Mouse (Mus musculus): ENCODE results near the gene Ston1. TPM values are rescaled to one million over a fixed set of nuclear protein-coding genes. Genes with fewer than 3 reads are reported as not detected.
A peak's percentile ranks its signal among the peaks of the same experiment; 100 is the strongest.

Gene Ston1
- polyA plus RNA-seq, 1 experiment from 2014 or later = 11.1 TPM

GRCm38 (mm10) chr17:88625350-88625749 lies 27.9 kb downstream of the Ston1 start:
- H3K4me1 ChIP-seq (ENCODE audit: control insufficient read depth, insufficient read depth, low read length) = peaks cover 44% of the 10 kb centered on the region
- no peaks in the 10 kb centered on the region for H3K27me3 ChIP-seq (ENCODE audit: control insufficient read depth, insufficient read depth, low read length)
- H3K4me2 ChIP-seq = no peak overlapping the region
- H3K27ac ChIP-seq (ENCODE audit: low read depth, low read length) = peak overlapping the region; percentile 87
- H3K36me3 ChIP-seq (ENCODE audit: control insufficient read depth, insufficient read depth, low read length) = no peaks in the 10 kb centered on the region
- H3K9ac ChIP-seq (ENCODE audit: low read depth, low read length) = 0 out of 2 replicates have a peak overlapping the region, but pooled peaks have one; percentile 22
- no peak overlapping the region for H3K4me3 ChIP-seq (ENCODE audit: low read depth, low read length)
- WGBS (ENCODE audit: insufficient replicate concordance) = 78% methylated on average over 13 of the region's 13 CpGs
- no peaks in the 10 kb centered on the region for H3K9me3 ChIP-seq (replicated peaks; ENCODE audit: control insufficient read depth, low read length)
- ATAC-seq (replicated peaks; ENCODE audit: insufficient number of reproducible peaks, low FRiP score, low TSS enrichment) = no peak

DNA sequence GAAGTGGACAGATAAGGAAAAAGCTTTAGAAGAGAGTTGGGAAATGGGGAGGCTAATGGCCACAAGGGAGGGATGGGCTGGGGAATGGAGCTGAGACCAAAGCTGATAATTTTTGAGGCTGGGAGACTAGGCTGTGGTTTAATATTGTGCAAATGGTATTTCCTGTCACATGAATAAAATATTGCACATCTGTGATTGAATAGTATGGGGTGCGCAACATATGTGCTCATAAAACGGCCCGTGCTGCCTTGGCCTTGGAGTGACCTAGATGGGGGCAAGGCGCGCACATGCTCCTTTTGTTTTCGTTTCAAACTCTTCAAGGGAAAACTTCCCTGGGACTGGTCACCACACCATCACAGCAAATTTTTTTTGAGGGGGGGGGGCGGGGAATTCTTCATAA lies 28.4 kb downstream of the Ston1 start:
- WGBS (ENCODE audit: insufficient replicate concordance) = 71% methylated on average over 7 of the region's 7 CpGs
- peaks cover 44% of the 10 kb centered on the region for H3K4me1 ChIP-seq (ENCODE audit: control insufficient read depth, insufficient read depth, low read length)
- H3K4me2 ChIP-seq = peak overlapping the region; percentile 41; the same call in 1 of the 2 replicates
- no peaks in the 10 kb centered on the region for H3K36me3 ChIP-seq (ENCODE audit: control insufficient read depth, insufficient read depth, low read length)
- peak overlapping the region; percentile 87 for H3K27ac ChIP-seq (ENCODE audit: low read depth, low read length)
- H3K9ac ChIP-seq (ENCODE audit: low read depth, low read length) = 0 out of 2 replicates have a peak overlapping the region, but pooled peaks have one; percentile 22
- no peak overlapping the region for H3K4me3 ChIP-seq (ENCODE audit: low read depth, low read length)
- H3K27me3 ChIP-seq (ENCODE audit: control insufficient read depth, insufficient read depth, low read length) = no peaks in the 10 kb centered on the region
- ATAC-seq (replicated peaks; ENCODE audit: insufficient number of reproducible peaks, low FRiP score, low TSS enrichment) = 0 out of 2 replicates have a peak, but pooled peaks have one; percentile 9
- H3K9me3 ChIP-seq (replicated peaks; ENCODE audit: control insufficient read depth, low read length) = no peaks in the 10 kb centered on the region

GRCm38 (mm10) chr17:88626347-88626811 lies 28.9 kb downstream of the Ston1 start:
- 44% methylated on average over 7 of the region's 7 CpGs for WGBS (ENCODE audit: insufficient replicate concordance)
- Histone ChIP-seq H3K36me3 (ENCODE audit: control insufficient read depth, insufficient read depth, low read length) (no peaks in the 10 kb centered on the region), H3K4me3 (ENCODE audit: low read depth, low read length) (no peak overlapping the region), H3K9ac (ENCODE audit: low read depth, low read length) (no peak overlapping the region), H3K4me1 (ENCODE audit: control insufficient read depth, insufficient read depth, low read length) (peaks cover 44% of the 10 kb centered on the region), H3K27me3 (ENCODE audit: control insufficient read depth, insufficient read depth, low read length) (no peaks in the 10 kb centered on the region), H3K27ac (ENCODE audit: low read depth, low read length) (peak overlapping the region; percentile 87), H3K9me3 (replicated peaks; ENCODE audit: control insufficient read depth, low read length) (no peaks in the 10 kb centered on the region), H3K4me2 (peak overlapping the region; percentile 41)
- ATAC-seq (replicated peaks; ENCODE audit: insufficient number of reproducible peaks, low FRiP score, low TSS enrichment) = 0 out of 2 replicates have a peak, but pooled peaks have one; percentile 40

- WGBS (ENCODE audit: insufficient replicate concordance) = 68% methylated on average over 7 of the region's 7 CpGs
These were observed 29.7 kb downstream of the Ston1 start for GRCm38 (mm10) chr17:88627150-88627549.

DNA sequence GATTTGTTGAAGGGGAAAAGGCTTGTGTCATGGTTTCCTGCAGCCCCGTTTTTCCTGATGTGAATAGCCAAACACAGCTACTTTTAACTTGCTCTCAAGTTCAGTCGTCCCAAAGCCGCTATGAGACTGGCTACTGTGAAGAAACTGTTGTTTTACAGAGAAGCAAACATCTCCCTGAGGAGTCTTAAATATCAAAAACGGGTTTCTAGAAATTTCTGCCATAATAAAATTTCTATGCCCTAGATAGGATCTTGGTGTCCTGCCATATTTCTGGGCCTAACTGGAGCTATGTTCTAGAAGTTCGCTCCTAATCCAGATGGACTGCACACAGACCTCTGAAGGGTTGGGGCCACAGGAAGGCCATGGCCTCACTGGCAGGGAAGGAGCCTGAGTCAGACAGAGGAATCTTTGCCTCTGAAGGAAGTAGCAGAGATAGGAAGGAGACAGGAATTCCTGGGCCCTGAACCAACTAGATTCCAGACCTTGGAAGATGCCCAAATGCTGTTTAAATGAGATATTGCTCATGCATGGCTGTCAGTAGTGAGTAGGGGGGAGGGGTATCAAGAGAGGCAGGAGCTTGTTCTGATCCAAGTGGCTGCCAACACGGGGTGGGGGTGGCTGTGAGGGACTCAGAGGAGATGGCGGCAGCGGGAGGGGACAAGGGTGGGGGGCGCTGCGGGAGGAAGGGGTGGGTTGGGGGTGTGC lies 31.3 kb downstream of the Ston1 start:
- Histone ChIP-seq H3K4me2 (peak overlapping the region; percentile 52), H3K27ac (ENCODE audit: low read depth, low read length) (peak overlapping the region; percentile 87), H3K9ac (ENCODE audit: low read depth, low read length) (peak overlapping the region; percentile 28; the same call in 1 of the 2 replicates), H3K27me3 (ENCODE audit: control insufficient read depth, insufficient read depth, low read length) (no peaks in the 10 kb centered on the region), H3K4me1 (ENCODE audit: control insufficient read depth, insufficient read depth, low read length) (peaks cover 44% of the 10 kb centered on the region), H3K4me3 (ENCODE audit: low read depth, low read length) (no peak overlapping the region), H3K36me3 (ENCODE audit: control insufficient read depth, insufficient read depth, low read length) (no peaks in the 10 kb centered on the region), H3K9me3 (replicated peaks; ENCODE audit: control insufficient read depth, low read length) (no peaks in the 10 kb centered on the region)
- WGBS (ENCODE audit: insufficient replicate concordance) = 23% methylated on average over 9 of the region's 10 CpGs
- peak; percentile 60 for ATAC-seq (replicated peaks; ENCODE audit: insufficient number of reproducible peaks, low FRiP score, low TSS enrichment)

More at GRCm38 (mm10) chr17:88627150-88627549, 29.7 kb downstream of the Ston1 start:
- peak overlapping the region; percentile 87 for H3K27ac ChIP-seq (ENCODE audit: low read depth, low read length)
- no peaks in the 10 kb centered on the region for H3K9me3 ChIP-seq (replicated peaks; ENCODE audit: control insufficient read depth, low read length)
- H3K4me3 ChIP-seq (ENCODE audit: low read depth, low read length) = 0 out of 2 replicates have a peak overlapping the region, but pooled peaks have one; percentile 12
- peak overlapping the region; percentile 41 for H3K4me2 ChIP-seq
- no peaks in the 10 kb centered on the region for H3K27me3 ChIP-seq (ENCODE audit: control insufficient read depth, insufficient read depth, low read length)
- no peaks in the 10 kb centered on the region for H3K36me3 ChIP-seq (ENCODE audit: control insufficient read depth, insufficient read depth, low read length)
- H3K9ac ChIP-seq (ENCODE audit: low read depth, low read length) = no peak overlapping the region; the same call in 1 of the 2 replicates
- no peak for ATAC-seq (replicated peaks; ENCODE audit: insufficient number of reproducible peaks, low FRiP score, low TSS enrichment)
- peaks cover 44% of the 10 kb centered on the region for H3K4me1 ChIP-seq (ENCODE audit: control insufficient read depth, insufficient read depth, low read length)

GRCm38 (mm10) chr17:88629381-88629759 lies 31.9 kb downstream of the Ston1 start:
- H3K4me1 ChIP-seq (ENCODE audit: control insufficient read depth, insufficient read depth, low read length) = peaks cover 44% of the 10 kb centered on the region
- H3K27me3 ChIP-seq (ENCODE audit: control insufficient read depth, insufficient read depth, low read length) = no peaks in the 10 kb centered on the region
- 15% methylated on average over 4 of the region's 4 CpGs for WGBS (ENCODE audit: insufficient replicate concordance)
- H3K4me3 ChIP-seq (ENCODE audit: low read depth, low read length) = no peak overlapping the region
- no peaks in the 10 kb centered on the region for H3K36me3 ChIP-seq (ENCODE audit: control insufficient read depth, insufficient read depth, low read length)
- peak overlapping the region; percentile 87 for H3K27ac ChIP-seq (ENCODE audit: low read depth, low read length)
- peak overlapping the region; percentile 52 for H3K4me2 ChIP-seq
- H3K9ac ChIP-seq (ENCODE audit: low read depth, low read length) = 0 out of 2 replicates have a peak overlapping the region, but pooled peaks have one; percentile 28
- peak; percentile 36 for ATAC-seq (replicated peaks; ENCODE audit: insufficient number of reproducible peaks, low FRiP score, low TSS enrichment)
- no peaks in the 10 kb centered on the region for H3K9me3 ChIP-seq (replicated peaks; ENCODE audit: control insufficient read depth, low read length)

GRCm38 (mm10) chr17:88629931-88630553 lies 32.6 kb downstream of the Ston1 start:
- no peaks in the 10 kb centered on the region for H3K36me3 ChIP-seq (ENCODE audit: control insufficient read depth, insufficient read depth, low read length)
- no peak for ATAC-seq (replicated peaks; ENCODE audit: insufficient number of reproducible peaks, low FRiP score, low TSS enrichment)
- WGBS (ENCODE audit: insufficient replicate concordance) = 26% methylated on average over 11 of the region's 11 CpGs
- peaks cover 44% of the 10 kb centered on the region for H3K4me1 ChIP-seq (ENCODE audit: control insufficient read depth, insufficient read depth, low read length)
- H3K27me3 ChIP-seq (ENCODE audit: control insufficient read depth, insufficient read depth, low read length) = no peaks in the 10 kb centered on the region
- peak overlapping the region; percentile 52 for H3K4me2 ChIP-seq
- H3K9ac ChIP-seq (ENCODE audit: low read depth, low read length) = peak overlapping the region; percentile 63; the same call in 1 of the 2 replicates
- no peak overlapping the region for H3K4me3 ChIP-seq (ENCODE audit: low read depth, low read length)
- H3K9me3 ChIP-seq (replicated peaks; ENCODE audit: control insufficient read depth, low read length) = no peaks in the 10 kb centered on the region
- peak overlapping the region; percentile 87 for H3K27ac ChIP-seq (ENCODE audit: low read depth, low read length)

- H3K4me2 ChIP-seq = peak overlapping the region; percentile 52; the same call in 1 of the 2 replicates
- H3K36me3 ChIP-seq (ENCODE audit: control insufficient read depth, insufficient read depth, low read length) = no peaks in the 10 kb centered on the region
- H3K27me3 ChIP-seq (ENCODE audit: control insufficient read depth, insufficient read depth, low read length) = no peaks in the 10 kb centered on the region
- ATAC-seq (replicated peaks; ENCODE audit: insufficient number of reproducible peaks, low FRiP score, low TSS enrichment) = no peak
- H3K4me3 ChIP-seq (ENCODE audit: low read depth, low read length) = no peak overlapping the region
- no peak overlapping the region; the same call in 1 of the 2 replicates for H3K9ac ChIP-seq (ENCODE audit: low read depth, low read length)
- no peaks in the 10 kb centered on the region for H3K9me3 ChIP-seq (replicated peaks; ENCODE audit: control insufficient read depth, low read length)
- peaks cover 41% of the 10 kb centered on the region for H3K4me1 ChIP-seq (ENCODE audit: control insufficient read depth, insufficient read depth, low read length)
- WGBS (ENCODE audit: insufficient replicate concordance) = 73% methylated on average over 3 of the region's 3 CpGs
- peak overlapping the region; percentile 87 for H3K27ac ChIP-seq (ENCODE audit: low read depth, low read length)
These were observed 33.1 kb downstream of the Ston1 start for GRCm38 (mm10) chr17:88630554-88630948.

Data from heart, embryonic 11.5 days (tissue).